Mouse (Mus musculus): ENCODE measurements at regions not wholly inside any gene's neighbourhood (a gene's known extent, or its start where the extent isn't known, plus 50 kb on each side); places are given as distances from the start of the nearest gene placed in this dataset.

- TF ChIP-seq CTCF (IDR thresholded peaks at IDR 0.05) (no peak), EP300 (IDR thresholded peaks at IDR 0.05) (no peak)
Measured at GRCm38 (mm10) chr13:71457550-71457949, 506.0 kb downstream of the Irx1 start.
